25 mouse cellular contexts compared by ENCODE assay signal in the genomic region with DNA sequence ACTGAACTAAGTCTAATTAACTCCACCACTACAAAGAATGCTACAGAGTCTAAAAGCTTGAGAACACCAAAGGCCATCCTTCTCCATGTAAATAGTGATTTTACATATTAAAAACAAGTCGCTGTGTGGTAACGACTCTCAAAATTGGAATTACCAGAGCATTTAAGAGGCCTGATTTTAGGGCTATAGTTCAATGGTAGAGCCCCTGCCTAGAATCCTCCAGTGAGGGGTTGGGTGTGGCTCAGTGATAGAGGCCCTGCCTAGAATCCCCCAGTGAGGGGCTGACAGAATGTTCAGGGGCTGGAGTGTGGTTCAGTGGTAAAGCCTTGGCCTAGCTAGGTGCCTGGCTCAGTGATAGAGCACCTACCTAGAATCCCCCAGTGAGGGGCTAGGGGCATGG.
DNase-seq lines count a peak whose midpoint lies in the region; ATAC-seq and TF ChIP-seq lines count a peak whose summit lies in the region.
"Had no signal": no experiment of that assay in that cellular context is flagged by ENCODE, and none has a peak within 500 bp of the region (broad histone marks: within the 10 kb centered on the region; RNA-seq: fewer than 3 reads in every experiment).

No protein-coding gene starts in this region.

- H3K36me3 ChIP-seq in midbrain, embryonic 11.5 days (ENCODE audit: control insufficient read depth, insufficient read depth, low read length), result no peaks in the 10 kb centered on the region
- H3K36me3 ChIP-seq in midbrain, embryonic 10.5 days, result no peaks in the 10 kb centered on the region
- H3K36me3 ChIP-seq: G1E had no signal

- no peak overlapping the region for H3K9ac ChIP-seq in midbrain, embryonic 11.5 days (ENCODE audit: low read length)

- H3K4me2 ChIP-seq in midbrain, embryonic 11.5 days, result no peak overlapping the region

- no peak overlapping the region for H3K4me3 ChIP-seq in midbrain, embryonic 11.5 days (ENCODE audit: low read depth, low read length)
- H3K4me3 ChIP-seq in midbrain, embryonic 10.5 days, result no peak overlapping the region
- no peak overlapping the region for H3K4me3 ChIP-seq in cerebellum, adult 2 months (replicated peaks; ENCODE audit: insufficient read depth, low read depth, low read length)

- DNase-seq in midbrain, embryonic 11.5 days (ENCODE audit: low spot score, missing footprints), result peak; percentile 75
- no peak for DNase-seq in midbrain, embryonic 10.5 days (ENCODE audit: low spot score)
- peak; percentile 24 for DNase-seq in ES-CJ7 (ENCODE audit: low read depth, low spot score)
- peak; percentile 53 for DNase-seq in R1 (ENCODE audit: low read depth, low spot score)
- peak; percentile 27 for DNase-seq in ZHBTc4 (ENCODE audit: low read depth, low spot score)
- DNase-seq in spleen, postnatal 14 days (ENCODE audit: low spot score in 2 of 2), result no peak
- no peak for DNase-seq in cerebellum, adult 2 months
- DNase-seq in gastrocnemius, postnatal 25 days, result no peak
- DNase-seq: adrenal gland, adult 2 months; adrenal gland, adult 8-10 months; adrenal gland, postnatal 10 days; adrenal gland, postnatal 14 days; adrenal gland, postnatal 25 days; adrenal gland, postnatal 36 days; B cell, adult 2 months; cerebellum, adult 11 months; cerebellum, adult 11-12 months; cerebellum, adult 18-20 months; cerebellum, adult 8-10 months; cerebellum, adult 9-10 months had no signal

- no peaks in the 10 kb centered on the region for H3K4me1 ChIP-seq in midbrain, embryonic 11.5 days (ENCODE audit: control insufficient read depth, insufficient read depth, low read length)
- H3K4me1 ChIP-seq in midbrain, embryonic 10.5 days, result peaks cover 5% of the 10 kb centered on the region; the same call in 1 of the 2 replicates
- no peaks in the 10 kb centered on the region for H3K4me1 ChIP-seq in cerebellum, adult 2 months (ENCODE audit: control insufficient read depth, insufficient read depth, low read length)

- TF ChIP-seq POLR2A in cerebellum, adult 2 months (IDR thresholded peaks at IDR 0.05; ENCODE audit: borderline replicate concordance, insufficient read depth, low read length), result no peak

- H3K27me3 ChIP-seq in midbrain, embryonic 11.5 days (ENCODE audit: control insufficient read depth, insufficient read depth, low read length), result no peaks in the 10 kb centered on the region
- H3K27me3 ChIP-seq in midbrain, embryonic 10.5 days (ENCODE audit: low read depth, poor library complexity, severe bottlenecking), result 0 out of 2 replicates have a peak, but pooled peaks cover 3% of the 10 kb centered on the region
- H3K27me3 ChIP-seq in cerebellum, adult 2 months (ENCODE audit: control insufficient read depth, insufficient read depth, low read length), result no peaks in the 10 kb centered on the region
- H3K27me3 ChIP-seq: CH12.LX, Patski had no signal

- TF ChIP-seq CTCF in cerebellum, adult 2 months (IDR thresholded peaks at IDR 0.05; ENCODE audit: borderline replicate concordance, insufficient read depth, low read depth, low read length), result no peak

- H3K9me3 ChIP-seq in midbrain, embryonic 11.5 days (ENCODE audit: control insufficient read depth, low read length), result no peaks in the 10 kb centered on the region
- no peaks in the 10 kb centered on the region for H3K9me3 ChIP-seq in midbrain, embryonic 10.5 days (replicated peaks)

- WGBS in midbrain, embryonic 11.5 days, result 90% methylated on average over 2 of the region's 2 CpGs
- WGBS in midbrain, embryonic 10.5 days, result 77% methylated on average over 2 of the region's 2 CpGs
- WGBS in cerebellum, adult 2 months, result 93% methylated on average over 2 of the region's 2 CpGs

- ATAC-seq in midbrain, embryonic 11.5 days (ENCODE audit: low FRiP score), result no peak
- ATAC-seq: activated CD4-positive, CD25-positive, alpha-beta regulatory T cell, adult 4 months; CD4-positive, CD25-positive, alpha-beta regulatory T cell, adult 4 months; Patski had no signal

- H3K27ac ChIP-seq in midbrain, embryonic 11.5 days (ENCODE audit: low read depth, low read length), result no peak overlapping the region
- no peak overlapping the region; the same call in 1 of the 2 replicates for H3K27ac ChIP-seq in midbrain, embryonic 10.5 days (replicated peaks)
- H3K27ac ChIP-seq in cerebellum, adult 2 months (ENCODE audit: insufficient read depth, low read length), result no peak overlapping the region

Comparison
In these comparisons a context has a peak if more than half of its experiments do, and no peak if none do; other contexts are left out.
1. DNase-seq: peak in midbrain, embryonic 11.5 days (single experiment), ES-CJ7 (single experiment), R1 (single experiment) and ZHBTc4 (single experiment); none in midbrain, embryonic 10.5 days (single experiment), spleen, postnatal 14 days (0 of 2), cerebellum, adult 2 months (0 of 2) and gastrocnemius, postnatal 25 days (single experiment).